Mouse (Mus musculus): ENCODE data around the gene Fhl4. TPM values are rescaled to one million over a fixed set of nuclear protein-coding genes. Genes with fewer than 3 reads are reported as not detected.

Fhl4 gene
- polyA plus RNA-seq, 1 experiment from 2014 or later: 1.9 TPM

Other genes starting within 250 kb of the Fhl4 start
- 8.6 and 8.9 TPM in 2 replicates for gene Ric8b, start 184.9 kb downstream of the Fhl4 start, polyA plus RNA-seq (2015; fragmentation: Nextera tagmentation; extraction: Ambion mirVana)
- gene Tmem263, start 132 bp upstream of the Fhl4 start, polyA plus RNA-seq (2015; fragmentation: Nextera tagmentation; extraction: Ambion mirVana): 42.9 and 45.6 TPM in 2 replicates
- 30.2 and 30.4 TPM in 2 replicates for gene Mterf2, start 25.5 kb upstream of the Fhl4 start, polyA plus RNA-seq (2015; fragmentation: Nextera tagmentation; extraction: Ambion mirVana)
- gene Cry1, start 82.6 kb upstream of the Fhl4 start, polyA plus RNA-seq (2015; fragmentation: Nextera tagmentation; extraction: Ambion mirVana): 50.9 and 61.9 TPM in 2 replicates